Comparison of ENCODE assay signal across 8 mouse cellular contexts in the genomic region with DNA sequence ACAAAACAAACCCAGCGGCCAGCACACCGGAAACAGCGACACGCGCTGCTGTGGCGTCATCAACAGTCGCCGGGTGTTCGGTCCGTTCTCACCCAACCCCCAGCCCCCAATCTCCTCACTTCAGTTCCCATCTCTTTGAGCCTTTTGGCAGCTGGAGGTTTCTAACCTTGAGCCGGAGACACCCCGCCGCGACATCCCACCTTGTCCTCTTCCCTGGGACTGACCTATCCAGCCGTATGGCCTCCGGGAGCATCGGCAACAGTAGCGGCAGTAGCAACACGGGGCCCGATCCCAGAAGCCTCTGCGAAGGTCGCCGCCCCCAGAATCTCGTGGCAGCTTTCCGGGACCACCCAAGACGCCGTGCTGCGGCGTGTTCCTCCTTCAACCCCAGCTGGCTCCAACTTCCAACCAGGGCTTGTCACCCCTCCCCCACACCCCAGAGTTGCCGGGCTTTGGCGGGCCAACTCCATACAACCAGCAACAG. TPM values are rescaled to one million over a fixed set of nuclear protein-coding genes. Genes with fewer than 3 reads are reported as not detected.
DNase-seq lines count a peak whose midpoint lies in the region; ATAC-seq lines count a peak whose summit lies in the region.

Gene Slc25a53, minus strand, starts transcription at position 303 of the 484 bp plus-strand sequence.

- ATAC-seq in hindbrain, embryonic 13.5 days (ENCODE audit: low FRiP score), result peak; percentile 95

- H3K27ac ChIP-seq in hindbrain, embryonic 13.5 days, result peak within 1 kb of the TSS; percentile 92

- peak; percentile 89 for DNase-seq in R1 (ENCODE audit: low read depth, low spot score)
- peak; percentile 89 to 91 for DNase-seq in cerebellum, postnatal 14 days
- peak; percentile 76 to 82 for DNase-seq in frontal cortex, postnatal 14 days (ENCODE audit: low spot score in 2 of 2)
- DNase-seq in layer of hippocampus, postnatal 25 days (ENCODE audit: extremely low spot score in 1 of 2, low spot score in 1 of 2), result peak; percentile 66 to 67
- peak; percentile 86 for DNase-seq in lung, postnatal 14 days
- peak; percentile 83 for DNase-seq in ovary, postnatal 36 days (ENCODE audit: low spot score)
- DNase-seq in thymus, postnatal 14 days, result peak; percentile 84

- H3K4me2 ChIP-seq in hindbrain, embryonic 13.5 days, result peak within 1 kb of the TSS; percentile 62

- H3K4me1 ChIP-seq in hindbrain, embryonic 13.5 days (replicated peaks), result peaks cover 7% of the 10 kb centered on the region; the same call in 1 of the 2 replicates

- 18% methylated on average over 31 of the region's 31 CpGs for WGBS in hindbrain, embryonic 13.5 days

- H3K4me3 ChIP-seq in hindbrain, embryonic 13.5 days, result peak within 1 kb of the TSS; percentile 48

- no peaks in the 10 kb centered on the region for H3K36me3 ChIP-seq in hindbrain, embryonic 13.5 days

- H3K9ac ChIP-seq in hindbrain, embryonic 13.5 days, result peak within 1 kb of the TSS; percentile 68

- H3K9me3 ChIP-seq in hindbrain, embryonic 13.5 days, result no peaks in the 10 kb centered on the region

- H3K27me3 ChIP-seq in hindbrain, embryonic 13.5 days, result no peaks in the 10 kb centered on the region

RNA-seq across cellular contexts. Expression of gene Slc25a53, which starts in this region (rescaled TPM):
- polyA plus RNA-seq in hindbrain, embryonic 13.5 days (2015; fragmentation: Nextera tagmentation; extraction: Ambion mirVana), result 15.9 and 18.6 TPM in 2 replicates
- total RNA-seq in layer of hippocampus, postnatal 25 days (2021), result 10 to 100 TPM; 24.3 to 33.0 TPM

Comparison
In these comparisons a context has a peak if more than half of its experiments do, and no peak if none do; other contexts are left out.
1. Peak in every context shown above with its lines: DNase-seq, ATAC-seq, H3K4me3 ChIP-seq and H3K27ac ChIP-seq.